Comparison of ENCODE assay signal across 7 mouse cellular contexts in the genomic region with DNA sequence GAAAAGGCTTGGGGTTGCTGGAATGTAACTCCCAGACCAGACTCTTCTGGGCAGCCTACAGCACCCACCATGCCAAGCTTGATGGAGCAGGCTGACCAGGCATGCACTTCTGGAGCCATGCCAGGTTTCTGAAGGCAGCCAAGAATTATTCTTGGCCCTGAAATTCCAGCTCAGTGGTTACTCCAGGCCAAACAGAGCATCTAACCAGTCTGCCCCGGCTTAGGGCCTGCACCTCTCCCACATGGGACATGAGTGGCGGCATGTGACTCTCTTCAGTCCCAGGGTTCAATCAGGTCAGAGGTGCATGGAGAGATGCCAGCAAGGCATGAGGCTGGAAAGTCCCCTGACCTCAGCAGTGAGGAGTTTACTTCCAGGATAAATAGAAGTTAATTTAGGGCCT.
DNase-seq lines count a peak whose midpoint lies in the region; ATAC-seq lines count a peak whose summit lies in the region.

No protein-coding gene starts in this region.

- peaks cover 10% of the 10 kb centered on the region for H3K4me1 ChIP-seq in heart, embryonic 15.5 days (replicated peaks)
- no peaks in the 10 kb centered on the region for H3K4me1 ChIP-seq in stomach, embryonic 15.5 days
- peaks cover 17% of the 10 kb centered on the region for H3K4me1 ChIP-seq in forebrain, embryonic 13.5 days

- no peaks in the 10 kb centered on the region for H3K27me3 ChIP-seq in heart, embryonic 15.5 days
- H3K27me3 ChIP-seq in stomach, embryonic 15.5 days (replicated peaks), result no peaks in the 10 kb centered on the region
- no peaks in the 10 kb centered on the region for H3K27me3 ChIP-seq in forebrain, embryonic 13.5 days

- intact Hi-C loops in left cerebral cortex, postnatal 10 days (cut with DNase I), result no loop called here

- H3K4me3 ChIP-seq in heart, embryonic 15.5 days, result no peak overlapping the region
- H3K4me3 ChIP-seq in stomach, embryonic 15.5 days (replicated peaks), result no peak overlapping the region
- no peak overlapping the region for H3K4me3 ChIP-seq in forebrain, embryonic 13.5 days

- no peak overlapping the region for H3K9ac ChIP-seq in heart, embryonic 15.5 days
- no peak overlapping the region for H3K9ac ChIP-seq in stomach, embryonic 15.5 days
- no peak overlapping the region for H3K9ac ChIP-seq in forebrain, embryonic 13.5 days

- WGBS in heart, embryonic 15.5 days, result 24% methylated on average over 2 of the region's 2 CpGs
- WGBS in stomach, embryonic 15.5 days, result 68% methylated on average over 2 of the region's 2 CpGs
- WGBS in forebrain, embryonic 13.5 days, result 88% methylated on average over 2 of the region's 2 CpGs

- ATAC-seq in heart, embryonic 15.5 days (replicated peaks; ENCODE audit: insufficient number of reproducible peaks, insufficient read depth, low FRiP score, low read depth), result peak; percentile 72
- peak; percentile 54; the same call in 1 of the 2 replicates for ATAC-seq in stomach, embryonic 15.5 days (ENCODE audit: insufficient read depth, low FRiP score, low read depth)
- no peak for ATAC-seq in forebrain, embryonic 13.5 days

- no peak overlapping the region for H3K4me2 ChIP-seq in heart, embryonic 15.5 days
- H3K4me2 ChIP-seq in stomach, embryonic 15.5 days, result no peak overlapping the region
- no peak overlapping the region for H3K4me2 ChIP-seq in forebrain, embryonic 13.5 days

- peak overlapping the region; percentile 55 for H3K27ac ChIP-seq in heart, embryonic 15.5 days
- H3K27ac ChIP-seq in stomach, embryonic 15.5 days, result no peak overlapping the region
- no peak overlapping the region for H3K27ac ChIP-seq in forebrain, embryonic 13.5 days

- H3K9me3 ChIP-seq in heart, embryonic 15.5 days (replicated peaks), result no peaks in the 10 kb centered on the region
- H3K9me3 ChIP-seq in stomach, embryonic 15.5 days, result no peaks in the 10 kb centered on the region
- H3K9me3 ChIP-seq in forebrain, embryonic 13.5 days (replicated peaks), result no peaks in the 10 kb centered on the region

- H3K36me3 ChIP-seq in heart, embryonic 15.5 days, result no peaks in the 10 kb centered on the region
- no peaks in the 10 kb centered on the region for H3K36me3 ChIP-seq in stomach, embryonic 15.5 days
- no peaks in the 10 kb centered on the region for H3K36me3 ChIP-seq in forebrain, embryonic 13.5 days (ENCODE audit: poor library complexity, severe bottlenecking)

- DNase-seq in thymus, postnatal 25 days, result peak; percentile 1
- DNase-seq in thymus, postnatal 0 days (ENCODE audit: low spot score), result no peak
- DNase-seq in cerebellum, postnatal 10 days, result peak; percentile 94 to 95
- peak; percentile 52 to 69 for DNase-seq in left cerebral cortex, postnatal 10 days (ENCODE audit: extremely low spot score in 1 of 2, low spot score in 2 of 2)
